In the genomic region with DNA sequence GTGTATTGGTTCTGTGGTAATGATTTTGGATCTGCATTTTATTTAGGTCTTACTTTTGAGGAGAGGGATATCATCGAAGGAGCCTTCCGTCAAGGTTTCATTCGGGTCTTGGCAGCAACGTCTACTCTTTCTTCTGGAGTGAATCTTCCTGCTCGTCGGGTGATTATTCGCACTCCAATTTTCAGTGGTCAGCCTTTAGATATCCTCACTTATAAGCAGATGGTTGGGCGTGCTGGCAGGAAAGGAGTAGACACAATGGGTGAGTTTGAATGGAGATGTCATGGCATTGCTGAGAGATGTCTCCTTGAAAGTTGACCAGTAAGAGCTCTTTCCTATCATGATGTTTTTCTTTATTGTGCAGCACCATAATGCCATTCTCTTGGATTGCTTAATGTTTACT, we compare ENCODE assay signal across 12 mouse cellular contexts.
"Had no signal": no experiment of that assay in that cellular context is flagged by ENCODE, and none has a peak within 500 bp of the region (broad histone marks: within the 10 kb centered on the region; RNA-seq: fewer than 3 reads in every experiment).

No protein-coding gene starts in this region.

- DNase-seq: cerebellum, adult 9-11 months; cerebellum, postnatal 36 days; embryo, embryonic 11 days; forebrain, postnatal 0 days; gastrocnemius, adult 2 months; gastrocnemius, postnatal 10 days; gastrocnemius, postnatal 14 days; gastrocnemius, postnatal 25 days; gastrocnemius, postnatal 36 days; heart, adult 11 months; heart, adult 18-20 months; heart, adult 2 months had no signal
